Mouse (Mus musculus): ENCODE data around the gene Itm2b. TPM values are rescaled to one million over a fixed set of nuclear protein-coding genes. Genes with fewer than 3 reads are reported as not detected.

Itm2b gene
- 630 and 738 TPM in 2 replicates for polyA plus RNA-seq (2015; fragmentation: Nextera tagmentation; extraction: Ambion mirVana)

DNA sequence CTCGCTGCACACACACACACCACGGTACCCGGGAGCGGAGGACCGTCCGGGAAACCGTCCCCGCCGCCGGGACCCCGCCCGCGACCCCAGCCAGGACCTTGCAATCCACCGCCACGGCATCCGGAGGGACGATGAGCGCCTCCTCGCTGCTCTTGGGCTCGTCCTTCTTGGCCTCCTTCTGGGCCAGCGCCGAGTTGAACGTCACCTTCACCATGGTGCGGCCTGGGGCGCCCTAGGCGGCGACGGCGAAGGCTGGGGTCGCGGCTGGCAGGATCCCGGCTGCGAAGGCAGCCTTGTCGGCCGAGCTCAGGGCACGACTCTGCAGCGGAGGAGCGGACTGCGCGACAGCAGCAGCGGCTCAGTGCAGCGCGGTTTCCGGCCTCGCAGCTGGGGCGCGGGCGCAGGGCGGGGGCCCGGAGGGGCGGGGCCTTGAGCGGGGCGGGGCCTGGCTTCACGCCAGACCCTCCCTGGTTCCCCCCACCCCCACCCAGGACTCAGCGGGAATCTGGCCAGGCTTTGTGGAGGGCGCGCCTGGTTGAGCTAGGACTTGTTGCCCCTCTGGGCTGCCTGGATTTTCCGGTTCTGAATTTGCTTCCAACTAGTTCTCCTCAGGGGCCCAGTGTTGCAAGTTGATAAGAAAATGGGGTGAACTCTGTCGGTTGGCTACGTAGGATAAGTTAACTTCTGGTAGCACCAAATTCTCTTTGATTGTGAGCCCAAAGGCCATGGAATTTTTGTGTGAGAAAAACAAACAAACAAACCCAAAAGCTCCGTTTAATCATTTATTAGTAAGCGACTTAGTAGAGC lies at the start of gene Itm2b:
Gene Itm2b (minus strand): TSS at position 377 of the 807 bp plus-strand sequence.
- peak; percentile 92 for ATAC-seq
- Histone ChIP-seq H3K9ac (replicated peaks; ENCODE audit: low read depth, low read length) (peak within 1 kb of the TSS; percentile 100), H3K4me2 (ENCODE audit: low read length) (peak within 1 kb of the TSS; percentile 47), H3K4me1 (replicated peaks; ENCODE audit: control insufficient read depth, insufficient read depth, low read length) (peaks cover 34% of the 10 kb centered on the region), H3K27ac (ENCODE audit: low read length) (peak within 1 kb of the TSS; percentile 93), H3K36me3 (ENCODE audit: control insufficient read depth, insufficient read depth) (no peaks in the 10 kb centered on the region), H3K9me3 (ENCODE audit: control insufficient read depth, low read length) (no peaks in the 10 kb centered on the region), H3K4me3 (replicated peaks; ENCODE audit: low read length) (peak within 1 kb of the TSS; percentile 100), H3K27me3 (replicated peaks; ENCODE audit: control insufficient read depth, insufficient read depth, low read length) (no peaks in the 10 kb centered on the region)
- under 1% methylated on average over 59 of the region's 62 CpGs for WGBS

GRCm38 (mm10) chr14:73433487-73433886 lies 48.4 kb upstream of the Itm2b start:
- WGBS = 88% methylated on average over 6 of the region's 6 CpGs
- no peak for ATAC-seq

DNA sequence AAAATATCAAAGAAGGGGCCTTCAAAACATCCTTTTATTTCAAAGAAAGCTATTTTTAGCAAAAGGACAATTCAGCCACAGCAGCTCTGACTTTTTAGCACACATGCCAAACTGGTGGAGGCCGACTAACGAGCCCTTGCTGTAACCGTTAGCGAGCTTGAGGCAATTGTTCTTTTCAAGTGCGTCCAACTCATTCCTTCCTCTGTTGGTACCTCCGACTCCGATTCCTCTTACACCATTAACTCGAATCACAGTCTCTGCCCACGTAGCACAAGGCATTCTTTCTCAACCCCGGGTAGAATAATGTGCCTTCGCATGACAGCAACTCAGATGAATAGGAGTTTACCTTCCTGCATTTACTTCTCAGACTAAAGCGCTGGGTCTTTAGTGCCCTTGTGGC lies 45.5 kb upstream of the Itm2b start:
- no peak for ATAC-seq
- H3K4me1 ChIP-seq (replicated peaks; ENCODE audit: control insufficient read depth, insufficient read depth, low read length) = peaks cover 8% of the 10 kb centered on the region; the same call in 1 of the 2 replicates
- no peaks in the 10 kb centered on the region for H3K27me3 ChIP-seq (replicated peaks; ENCODE audit: control insufficient read depth, insufficient read depth, low read length)
- WGBS = 6% methylated on average over 12 of the region's 12 CpGs
- no peak overlapping the region for H3K4me2 ChIP-seq (ENCODE audit: low read length)
- H3K9me3 ChIP-seq (ENCODE audit: control insufficient read depth, low read length) = no peaks in the 10 kb centered on the region
- H3K36me3 ChIP-seq (ENCODE audit: control insufficient read depth, insufficient read depth) = no peaks in the 10 kb centered on the region
- H3K4me3 ChIP-seq (replicated peaks; ENCODE audit: low read length) = no peak overlapping the region
- no peak overlapping the region for H3K27ac ChIP-seq (ENCODE audit: low read length)
- no peak overlapping the region for H3K9ac ChIP-seq (replicated peaks; ENCODE audit: low read depth, low read length)

More at GRCm38 (mm10) chr14:73433487-73433886, 48.4 kb upstream of the Itm2b start:
- Histone ChIP-seq H3K4me2 (ENCODE audit: low read length) (no peak overlapping the region), H3K36me3 (ENCODE audit: control insufficient read depth, insufficient read depth) (no peaks in the 10 kb centered on the region), H3K9ac (replicated peaks; ENCODE audit: low read depth, low read length) (no peak overlapping the region), H3K27me3 (replicated peaks; ENCODE audit: control insufficient read depth, insufficient read depth, low read length) (no peaks in the 10 kb centered on the region), H3K4me1 (replicated peaks; ENCODE audit: control insufficient read depth, insufficient read depth, low read length) (0 out of 2 replicates have a peak, but pooled peaks cover 3% of the 10 kb centered on the region), H3K9me3 (ENCODE audit: control insufficient read depth, low read length) (no peaks in the 10 kb centered on the region), H3K4me3 (replicated peaks; ENCODE audit: low read length) (no peak overlapping the region), H3K27ac (ENCODE audit: low read length) (no peak overlapping the region)

DNA sequence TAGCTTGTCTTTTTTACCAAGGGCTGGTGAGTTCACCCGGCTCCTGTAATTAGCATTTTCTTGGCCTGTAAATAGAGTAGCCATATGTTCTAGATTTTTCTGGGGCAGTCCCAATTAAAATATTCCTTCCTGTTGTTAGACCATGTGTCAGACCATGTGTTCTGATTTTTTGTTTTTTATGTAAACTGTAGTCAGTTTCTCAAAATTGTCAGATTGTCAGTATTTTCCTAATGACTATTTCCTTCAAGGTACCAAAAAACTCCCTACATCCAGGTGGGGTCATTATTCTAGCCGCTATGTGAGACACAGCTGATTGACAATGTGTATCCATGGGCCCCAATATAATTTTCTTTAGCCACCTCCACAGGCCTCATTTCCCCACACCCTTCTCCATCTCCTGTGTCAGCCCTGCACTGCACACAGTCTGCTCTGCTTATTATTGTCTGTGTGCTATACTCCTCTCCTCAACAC lies 40.5 kb upstream of the Itm2b start:
- H3K4me3 ChIP-seq (replicated peaks; ENCODE audit: low read length) = no peak overlapping the region
- no peaks in the 10 kb centered on the region for H3K27me3 ChIP-seq (replicated peaks; ENCODE audit: control insufficient read depth, insufficient read depth, low read length)
- H3K4me2 ChIP-seq (ENCODE audit: low read length) = no peak overlapping the region
- peak overlapping the region; percentile 91 for H3K27ac ChIP-seq (ENCODE audit: low read length)
- H3K9ac ChIP-seq (replicated peaks; ENCODE audit: low read depth, low read length) = no peak overlapping the region
- H3K9me3 ChIP-seq (ENCODE audit: control insufficient read depth, low read length) = no peaks in the 10 kb centered on the region
- H3K36me3 ChIP-seq (ENCODE audit: control insufficient read depth, insufficient read depth) = no peaks in the 10 kb centered on the region
- WGBS = 42% methylated on average over 2 of the region's 2 CpGs
- ATAC-seq = peak; percentile 85
- peaks cover 16% of the 10 kb centered on the region for H3K4me1 ChIP-seq (replicated peaks; ENCODE audit: control insufficient read depth, insufficient read depth, low read length)

DNA sequence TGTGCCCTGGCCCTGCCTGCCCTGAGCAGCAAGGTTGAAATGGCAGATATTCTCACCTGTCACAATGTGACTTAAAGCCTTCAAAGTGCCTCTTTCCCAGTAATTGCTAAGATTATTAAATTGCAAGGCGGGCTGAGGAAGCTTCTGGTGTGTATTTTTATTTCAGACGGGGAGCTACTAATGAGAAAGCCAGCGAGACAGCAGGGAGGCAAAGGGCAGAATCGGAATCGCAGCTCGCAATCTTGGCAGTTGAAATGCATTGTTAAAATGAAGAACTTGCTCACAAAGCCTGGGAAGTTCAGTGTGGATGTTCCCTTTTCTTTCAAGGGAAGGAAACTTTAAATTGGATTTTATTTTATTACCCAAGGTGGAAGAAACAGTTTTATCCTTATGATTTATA lies 39.9 kb upstream of the Itm2b start:
- H3K27me3 ChIP-seq (replicated peaks; ENCODE audit: control insufficient read depth, insufficient read depth, low read length) = no peaks in the 10 kb centered on the region
- no peak overlapping the region for H3K9ac ChIP-seq (replicated peaks; ENCODE audit: low read depth, low read length)
- H3K27ac ChIP-seq (ENCODE audit: low read length) = peak overlapping the region; percentile 76
- peaks cover 16% of the 10 kb centered on the region for H3K4me1 ChIP-seq (replicated peaks; ENCODE audit: control insufficient read depth, insufficient read depth, low read length)
- H3K9me3 ChIP-seq (ENCODE audit: control insufficient read depth, low read length) = no peaks in the 10 kb centered on the region
- peak; percentile 35 for ATAC-seq
- WGBS = 17% methylated on average over 6 of the region's 6 CpGs
- H3K4me3 ChIP-seq (replicated peaks; ENCODE audit: low read length) = no peak overlapping the region
- H3K4me2 ChIP-seq (ENCODE audit: low read length) = no peak overlapping the region
- no peaks in the 10 kb centered on the region for H3K36me3 ChIP-seq (ENCODE audit: control insufficient read depth, insufficient read depth)

DNA sequence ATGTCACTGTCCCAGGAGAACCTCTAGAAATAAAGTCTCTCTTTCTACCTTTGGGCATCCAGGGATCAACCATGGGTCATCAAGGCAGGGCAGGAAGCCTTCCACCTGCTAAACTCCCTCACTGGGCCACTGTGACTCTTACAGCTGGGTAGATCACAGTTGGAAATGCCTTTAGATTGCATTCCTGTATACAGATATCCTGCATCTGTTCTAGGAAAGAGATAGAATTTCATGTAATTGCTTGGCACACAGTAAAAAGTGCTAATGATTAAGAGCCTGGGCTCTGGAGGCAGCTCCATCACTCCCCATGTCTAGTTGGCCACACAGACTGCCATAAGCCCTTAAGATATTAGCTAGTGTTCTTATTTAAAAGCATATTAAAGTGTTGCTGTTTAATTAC lies 38.5 kb upstream of the Itm2b start:
- H3K9ac ChIP-seq (replicated peaks; ENCODE audit: low read depth, low read length) = no peak overlapping the region
- no peaks in the 10 kb centered on the region for H3K27me3 ChIP-seq (replicated peaks; ENCODE audit: control insufficient read depth, insufficient read depth, low read length)
- H3K36me3 ChIP-seq (ENCODE audit: control insufficient read depth, insufficient read depth) = no peaks in the 10 kb centered on the region
- no peak overlapping the region for H3K4me3 ChIP-seq (replicated peaks; ENCODE audit: low read length)
- no peak overlapping the region for H3K27ac ChIP-seq (ENCODE audit: low read length)
- peaks cover 16% of the 10 kb centered on the region for H3K4me1 ChIP-seq (replicated peaks; ENCODE audit: control insufficient read depth, insufficient read depth, low read length)
- ATAC-seq = no peak
- H3K4me2 ChIP-seq (ENCODE audit: low read length) = no peak overlapping the region
- no peaks in the 10 kb centered on the region for H3K9me3 ChIP-seq (ENCODE audit: control insufficient read depth, low read length)

GRCm38 (mm10) chr14:73422621-73423020 lies 37.5 kb upstream of the Itm2b start:
- H3K4me3 ChIP-seq (replicated peaks; ENCODE audit: low read length) = no peak overlapping the region
- H3K27ac ChIP-seq (ENCODE audit: low read length) = no peak overlapping the region
- H3K9me3 ChIP-seq (ENCODE audit: control insufficient read depth, low read length) = no peaks in the 10 kb centered on the region
- H3K36me3 ChIP-seq (ENCODE audit: control insufficient read depth, insufficient read depth) = no peaks in the 10 kb centered on the region
- H3K27me3 ChIP-seq (replicated peaks; ENCODE audit: control insufficient read depth, insufficient read depth, low read length) = no peaks in the 10 kb centered on the region
- H3K9ac ChIP-seq (replicated peaks; ENCODE audit: low read depth, low read length) = no peak overlapping the region
- peaks cover 16% of the 10 kb centered on the region for H3K4me1 ChIP-seq (replicated peaks; ENCODE audit: control insufficient read depth, insufficient read depth, low read length)
- ATAC-seq = no peak
- WGBS = 81% methylated on average over 2 of the region's 2 CpGs
- no peak overlapping the region for H3K4me2 ChIP-seq (ENCODE audit: low read length)

DNA sequence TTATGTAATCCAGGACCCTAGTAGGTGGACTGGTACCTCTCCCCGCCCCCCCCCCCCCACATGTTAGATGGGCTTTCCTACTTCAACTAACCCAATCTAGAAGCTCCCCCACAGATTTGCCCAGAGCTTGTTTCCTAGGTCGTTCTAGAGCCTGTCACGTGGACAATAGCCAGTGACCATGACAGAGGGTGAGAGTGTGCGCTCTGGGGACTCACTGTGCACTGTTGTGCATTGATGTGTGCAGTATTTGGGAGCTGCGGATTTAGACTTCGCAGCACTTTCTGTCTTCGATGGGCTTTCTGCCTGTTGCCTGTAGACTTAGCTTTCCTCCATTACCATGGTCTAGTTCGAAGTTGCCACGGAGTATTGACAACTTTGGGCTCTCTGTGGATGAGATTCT lies 36.5 kb upstream of the Itm2b start:
- ATAC-seq = no peak
- Histone ChIP-seq H3K27me3 (replicated peaks; ENCODE audit: control insufficient read depth, insufficient read depth, low read length) (no peaks in the 10 kb centered on the region), H3K36me3 (ENCODE audit: control insufficient read depth, insufficient read depth) (no peaks in the 10 kb centered on the region), H3K4me2 (ENCODE audit: low read length) (no peak overlapping the region), H3K9ac (replicated peaks; ENCODE audit: low read depth, low read length) (no peak overlapping the region), H3K9me3 (ENCODE audit: control insufficient read depth, low read length) (no peaks in the 10 kb centered on the region), H3K27ac (ENCODE audit: low read length) (no peak overlapping the region), H3K4me3 (replicated peaks; ENCODE audit: low read length) (no peak overlapping the region), H3K4me1 (replicated peaks; ENCODE audit: control insufficient read depth, insufficient read depth, low read length) (peaks cover 16% of the 10 kb centered on the region)
- WGBS = 78% methylated on average over 9 of the region's 9 CpGs

DNA sequence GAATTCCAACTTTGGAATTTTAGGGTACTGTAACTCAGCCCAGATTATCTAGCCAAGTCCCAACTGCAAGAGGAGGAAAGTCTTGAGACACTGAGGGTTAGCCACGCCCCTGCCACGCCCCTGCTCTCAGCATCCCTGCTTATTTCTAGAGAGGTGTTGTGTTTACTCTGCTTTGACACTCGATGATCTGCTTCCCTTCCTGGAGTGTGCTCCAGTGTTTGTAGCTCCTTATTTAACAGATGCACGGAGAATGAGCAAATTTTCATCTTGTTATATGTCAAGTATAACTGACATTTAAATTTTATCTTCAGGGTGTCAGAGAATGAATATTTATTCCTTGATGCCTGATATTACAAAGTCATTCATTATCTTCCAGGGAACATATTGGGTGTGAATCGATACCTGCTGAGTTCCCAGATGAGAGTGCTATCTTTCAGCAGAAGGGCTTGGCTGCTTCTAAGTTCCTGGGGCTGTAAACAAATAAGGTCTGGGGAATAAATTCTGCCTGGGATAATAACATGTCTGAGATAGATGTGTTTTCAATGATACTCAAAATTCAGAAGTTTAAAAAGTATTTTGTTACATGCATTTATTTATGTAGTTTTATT lies 35.2 kb upstream of the Itm2b start:
- ATAC-seq = peak; percentile 72
- WGBS = 25% methylated on average over 5 of the region's 5 CpGs
- Histone ChIP-seq H3K4me1 (replicated peaks; ENCODE audit: control insufficient read depth, insufficient read depth, low read length) (peaks cover 11% of the 10 kb centered on the region), H3K9me3 (ENCODE audit: control insufficient read depth, low read length) (no peaks in the 10 kb centered on the region), H3K27ac (ENCODE audit: low read length) (peak overlapping the region; percentile 60), H3K4me2 (ENCODE audit: low read length) (no peak overlapping the region), H3K9ac (replicated peaks; ENCODE audit: low read depth, low read length) (no peak overlapping the region), H3K27me3 (replicated peaks; ENCODE audit: control insufficient read depth, insufficient read depth, low read length) (no peaks in the 10 kb centered on the region), H3K4me3 (replicated peaks; ENCODE audit: low read length) (no peak overlapping the region), H3K36me3 (ENCODE audit: control insufficient read depth, insufficient read depth) (no peaks in the 10 kb centered on the region)

Measured in forebrain, embryonic 16.5 days (tissue).